Mouse (Mus musculus) embryonic facial prominence, embryonic 11.5 days (tissue): ENCODE results near the gene Gm10563. TPM values are rescaled to one million over a fixed set of nuclear protein-coding genes. Genes with fewer than 3 reads are reported as not detected.

Source experiments
- ATAC-seq: fragments of 200-750 bp; cut with Nextera tagmentation; replicated peaks from 2 replicates; pipeline ENCODE4 v1.8.0; 2017; ENCODE audit warnings: low read depth; ENCODE audit not compliant: insufficient number of reproducible peaks, low FRiP score, low TSS enrichment
- DNase-seq: peaks from one replicate; pipeline ENCODE4 v3.0.0-alpha.2; 2015; ENCODE audit warnings: low spot score
- H3K27ac ChIP-seq: fragments of 300-500 bp; sonication (generic); replicated peaks from 2 replicates; pipeline ENCODE4 v1.5.1; 2014; ENCODE audit warnings: mild to moderate bottlenecking, low read depth, low read length, control low read depth
- H3K27me3 ChIP-seq: fragments of 300-500 bp; sonication (generic); 2 replicates; pipeline ENCODE4 v1.6.1; 2014; ENCODE audit warnings: mild to moderate bottlenecking, low read length, moderate library complexity, mixed read lengths; ENCODE audit not compliant: control insufficient read depth, insufficient read depth
- H3K36me3 ChIP-seq: fragments of 300-500 bp; sonication (generic); replicated peaks from 2 replicates; pipeline ENCODE4 v1.6.1; 2014; ENCODE audit warnings: low read depth, mild to moderate bottlenecking, low read length, moderate library complexity, mixed read lengths; ENCODE audit not compliant: control insufficient read depth, insufficient read depth
- H3K4me1 ChIP-seq: fragments of 300-500 bp; sonication (generic); 2 replicates; pipeline ENCODE4 v1.6.1; 2014; ENCODE audit warnings: low read length, mixed read lengths; ENCODE audit not compliant: control insufficient read depth, insufficient read depth
- H3K4me2 ChIP-seq: fragments of 300-500 bp; sonication (generic); 2 replicates; pipeline ENCODE4 v1.6.1; 2014; ENCODE audit warnings: low read depth, mild to moderate bottlenecking, control low read depth, low read length, moderate library complexity
- H3K4me3 ChIP-seq: fragments of 300-500 bp; sonication (generic); 2 replicates; pipeline ENCODE4 v1.5.1; 2014; ENCODE audit warnings: low read depth, low read length, control low read depth
- H3K9ac ChIP-seq: fragments of 300-500 bp; sonication (generic); replicated peaks from 2 replicates; pipeline ENCODE4 v1.6.1; 2014; ENCODE audit warnings: mild to moderate bottlenecking, control low read depth, low read length
- H3K9me3 ChIP-seq: fragments of 300-500 bp; sonication (generic); replicated peaks from 2 replicates; pipeline ENCODE4 v1.6.1; 2016; ENCODE audit warnings: mild to moderate bottlenecking, low read length, inconsistent platforms, mixed read lengths; ENCODE audit not compliant: control insufficient read depth
- WGBS: fragments of 180-500 bp; shearing (Covaris S2); extraction: QIAGEN DNeasy Blood & Tissue Kit; methylation state at CpG from one replicate; pipeline ENCODE4 v1.1.7; 2014; 5-methylcytosine and 5-hydroxymethylcytosine counted together
- polyA plus RNA-seq: library from polyadenylated mRNA; unstranded; fragments of >200 nt; fragmentation: Nextera tagmentation; extraction: Ambion mirVana; gene quantifications from 2 replicates; pipeline ENCODE4 v1.2.1, GENCODE M21; 2014

Gm10563 gene
- polyA plus RNA-seq, 1 experiment from 2014 or later = not detected

- H3K27me3 ChIP-seq = no peaks in the 10 kb centered on the region
- DNase-seq (no peak), ATAC-seq (no peak)
- no peak overlapping the region for H3K27ac ChIP-seq
- no peaks in the 10 kb centered on the region for H3K9me3 ChIP-seq
- no peak overlapping the region for H3K4me2 ChIP-seq
- H3K36me3 ChIP-seq = peaks cover 2% of the 10 kb centered on the region; the same call in 1 of the 2 replicates
- 94% methylated on average over 3 of the region's 3 CpGs for WGBS
- no peak overlapping the region for H3K9ac ChIP-seq
- H3K4me1 ChIP-seq = no peaks in the 10 kb centered on the region
- H3K4me3 ChIP-seq = no peak overlapping the region
These were observed 33.3 kb downstream of the Gm10563 start for GRCm38 (mm10) chr4:155611860-155612259.

- H3K4me2 ChIP-seq = no peak overlapping the region
- no peak overlapping the region for H3K4me3 ChIP-seq
- H3K27ac ChIP-seq = no peak overlapping the region
- H3K9ac ChIP-seq = no peak overlapping the region
- DNase-seq = no peak
- H3K9me3 ChIP-seq = no peaks in the 10 kb centered on the region
- H3K36me3 ChIP-seq = no peaks in the 10 kb centered on the region; the same call in 1 of the 2 replicates
- no peak for ATAC-seq
- no peaks in the 10 kb centered on the region for H3K4me1 ChIP-seq
- H3K27me3 ChIP-seq = no peaks in the 10 kb centered on the region
- 71% methylated on average over 2 of the region's 2 CpGs for WGBS
These were observed 38.4 kb downstream of the Gm10563 start for GRCm38 (mm10) chr4:155606825-155607224.

- H3K4me1 ChIP-seq = no peaks in the 10 kb centered on the region
- H3K4me3 ChIP-seq = no peak overlapping the region
- ATAC-seq (no peak), DNase-seq (no peak)
- no peak overlapping the region for H3K4me2 ChIP-seq
- no peak overlapping the region for H3K27ac ChIP-seq
- WGBS = 88% methylated on average over 4 of the region's 4 CpGs
- no peaks in the 10 kb centered on the region; the same call in 1 of the 2 replicates for H3K36me3 ChIP-seq
- no peak overlapping the region for H3K9ac ChIP-seq
- no peaks in the 10 kb centered on the region for H3K27me3 ChIP-seq
- H3K9me3 ChIP-seq = no peaks in the 10 kb centered on the region
These were observed 40.1 kb downstream of the Gm10563 start for GRCm38 (mm10) chr4:155605132-155605531.

GRCm38 (mm10) chr4:155603801-155604200, 41.4 kb downstream of the Gm10563 start:
- H3K4me3 ChIP-seq = no peak overlapping the region
- H3K27ac ChIP-seq = no peak overlapping the region
- H3K9me3 ChIP-seq = no peaks in the 10 kb centered on the region
- no peaks in the 10 kb centered on the region for H3K4me1 ChIP-seq
- no peak overlapping the region for H3K4me2 ChIP-seq
- 97% methylated on average over 6 of the region's 6 CpGs for WGBS
- DNase-seq (no peak), ATAC-seq (no peak)
- H3K27me3 ChIP-seq = no peaks in the 10 kb centered on the region
- H3K9ac ChIP-seq = no peak overlapping the region
- no peaks in the 10 kb centered on the region; the same call in 1 of the 2 replicates for H3K36me3 ChIP-seq

- no peak for DNase-seq
- H3K9ac ChIP-seq = no peak overlapping the region
- H3K27ac ChIP-seq = no peak overlapping the region
- no peak overlapping the region; the same call in 1 of the 2 replicates for H3K4me2 ChIP-seq
- no peaks in the 10 kb centered on the region; the same call in 1 of the 2 replicates for H3K36me3 ChIP-seq
- H3K9me3 ChIP-seq = no peaks in the 10 kb centered on the region
- no peaks in the 10 kb centered on the region for H3K27me3 ChIP-seq
- WGBS = 86% methylated on average over 1 of the region's 1 CpGs
- ATAC-seq = no peak
- no peaks in the 10 kb centered on the region for H3K4me1 ChIP-seq
- no peak overlapping the region for H3K4me3 ChIP-seq
These were observed 42.5 kb downstream of the Gm10563 start for GRCm38 (mm10) chr4:155602753-155603152.

GRCm38 (mm10) chr4:155601997-155602456, 43.2 kb downstream of the Gm10563 start:
- Histone ChIP-seq H3K9me3 (no peaks in the 10 kb centered on the region), H3K27me3 (no peaks in the 10 kb centered on the region), H3K27ac (peak overlapping the region; percentile 99), H3K4me2 (peak overlapping the region; percentile 90), H3K9ac (peak overlapping the region; percentile 94), H3K36me3 (no peaks in the 10 kb centered on the region; the same call in 1 of the 2 replicates), H3K4me1 (no peaks in the 10 kb centered on the region), H3K4me3 (peak overlapping the region; percentile 93)
- DNase-seq = no peak
- no peak for ATAC-seq
- WGBS = under 1% methylated on average over 30 of the region's 31 CpGs

GRCm38 (mm10) chr4:155601091-155601996, 43.9 kb downstream of the Gm10563 start, which contains the start of gene Slc35e2:
TSS of gene Slc35e2 (plus strand) at chr4:155601416.
- Histone ChIP-seq H3K36me3 (no peaks in the 10 kb centered on the region; the same call in 1 of the 2 replicates), H3K9ac (peak within 1 kb of the TSS; percentile 94), H3K27ac (peak within 1 kb of the TSS; percentile 99), H3K4me3 (peak within 1 kb of the TSS; percentile 93), H3K4me2 (peak within 1 kb of the TSS; percentile 90), H3K27me3 (no peaks in the 10 kb centered on the region), H3K9me3 (no peaks in the 10 kb centered on the region), H3K4me1 (no peaks in the 10 kb centered on the region)
- under 1% methylated on average over 56 of the region's 65 CpGs for WGBS
- ATAC-seq = peak; percentile 94
- peak; percentile 95 for DNase-seq
